Mouse (Mus musculus) thymus, adult 2 months (tissue): ENCODE results near the gene Cdh5.

Experiments
- CTCF ChIP-seq: fragments of 200-500 bp; IDR thresholded peaks from 2 replicates; pipeline ENCODE4 v1.5.1; 2012; ENCODE audit warnings: mild to moderate bottlenecking, control low read depth, low read length, moderate library complexity, borderline replicate concordance; ENCODE audit not compliant: control insufficient read depth, poor library complexity, insufficient read depth; ENCODE audit errors: extremely low read depth
- POLR2A ChIP-seq: fragments of 200-500 bp; IDR thresholded peaks from 2 replicates; pipeline ENCODE4 v1.6.1; 2012; ENCODE audit warnings: mild to moderate bottlenecking, low read length, control low read depth, moderate library complexity; ENCODE audit not compliant: control insufficient read depth, poor library complexity, insufficient read depth; ENCODE audit errors: extremely low read depth

GRCm38 (mm10) chr8:104170118-104171049 is 69.0 kb downstream of the Cdh5 start, which contains the start of gene Bean1:
- TF ChIP-seq CTCF (no peak), POLR2A (no peak)
